Mouse (Mus musculus): ENCODE results near the gene Aifm2.

DNA sequence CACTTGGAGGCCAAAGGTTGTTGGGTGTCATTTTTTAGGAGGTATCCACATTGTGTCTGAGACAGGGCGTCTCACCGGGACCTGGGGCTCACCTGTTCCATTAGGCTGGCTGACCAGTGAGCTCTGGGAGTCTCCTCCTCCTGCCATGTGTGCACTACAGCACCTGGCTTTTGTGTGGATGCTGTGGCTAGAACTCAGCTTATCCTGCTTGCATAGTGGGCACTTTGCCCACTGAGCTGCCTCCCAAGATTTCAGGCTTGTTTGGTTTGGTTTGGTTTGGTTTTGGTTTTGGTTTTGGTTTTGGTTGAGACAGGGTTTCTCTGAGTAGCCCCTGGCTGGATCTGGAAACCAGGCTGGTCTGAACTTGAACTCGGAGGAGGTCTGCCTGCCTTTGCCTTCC lies 7.2 kb downstream of the Aifm2 start:
- TF ChIP-seq CTCF (conservative IDR thresholded peaks at IDR 0.05 in 1 of 2, IDR thresholded peaks at IDR 0.05 in 1 of 2; ENCODE audit: low read depth in 2 of 2, low read length in 2 of 2), result no peak
- no peak for TF ChIP-seq MYC (IDR thresholded peaks at IDR 0.05; ENCODE audit: low read depth, low read length)
- TF ChIP-seq ELF1 (IDR thresholded peaks at IDR 0.05; ENCODE audit: low read depth, low read length), result no peak
- TF ChIP-seq USF2 (conservative IDR thresholded peaks at IDR 0.05; ENCODE audit: low read depth, low read length), result no peak
- TF ChIP-seq ZC3H11A (IDR thresholded peaks at IDR 0.05; ENCODE audit: low read depth, low read length), result no peak
- no peak for TF ChIP-seq CHD2 (IDR thresholded peaks at IDR 0.05; ENCODE audit: low read length)
- no peak for TF ChIP-seq MAX (IDR thresholded peaks at IDR 0.05; ENCODE audit: low read length)

All from CH12.LX (cell line).